Mouse (Mus musculus) layer of hippocampus, postnatal 10 days (tissue): ENCODE data around the gene Ndufs8. TPM values are rescaled to one million over a fixed set of nuclear protein-coding genes. Genes with fewer than 3 reads are reported as not detected.

ENCODE experiments used
- DNase-seq, 2 experiments: peaks; one replicate each; pipeline ENCODE4 v3.0.0; 2021; ENCODE audit warnings: low spot score in 2 of 2
- total RNA-seq, 2 experiments: library from RNA; stranded (reverse); gene quantifications; 2 replicates each; pipeline ENCODE4 v1.2.3; 2021

The Ndufs8 gene
- total RNA-seq, 2 experiments from 2014 or later = 134 to 139 TPM

GRCm38 (mm10) chr19:3871468-3871867 lies 41.1 kb downstream of the Ndufs8 start:
- no peak for DNase-seq

GRCm38 (mm10) chr19:3868290-3868689 lies 44.3 kb downstream of the Ndufs8 start:
- DNase-seq = no peak

- no peak for DNase-seq
Observed at GRCm38 (mm10) chr19:3864960-3865359, 47.6 kb downstream of the Ndufs8 start.

- DNase-seq = no peak
Observed at GRCm38 (mm10) chr19:3862713-3863112, 49.9 kb downstream of the Ndufs8 start.

Other genes with a start within 250 kb of the Ndufs8 start
- gene Lrp5, start 226.2 kb downstream of the Ndufs8 start, total RNA-seq = 10 to 100 TPM; 13.3 to 14.3 TPM
- gene 1810055G02Rik, start 204.5 kb downstream of the Ndufs8 start, total RNA-seq = 10 to 100 TPM; 25.4 to 39.3 TPM
- gene Kmt5b, start 145.4 kb downstream of the Ndufs8 start, total RNA-seq = 10 to 100 TPM; 72.9 to 76.9 TPM
- gene Chka, start 61.0 kb downstream of the Ndufs8 start, total RNA-seq = 100 to 1,000 TPM in 1 of 2 experiments, 10 to 100 TPM in 1; 98.1 to 104 TPM
- gene Tcirg1, start 5.6 kb downstream of the Ndufs8 start, total RNA-seq = 10 to 100 TPM; 19.1 to 26.0 TPM
- gene Aldh3b1, start 17.0 kb upstream of the Ndufs8 start, total RNA-seq = 1 to 10 TPM; 1.3 to 1.7 TPM
- 10 to 100 TPM; 13.9 to 20.7 TPM for gene Unc93b1, start 22.4 kb upstream of the Ndufs8 start, total RNA-seq
- not detected for gene Aldh3b3, start 45.9 kb upstream of the Ndufs8 start, total RNA-seq
- gene Aldh3b2, start 59.6 kb upstream of the Ndufs8 start, total RNA-seq = 1 to 10 TPM; 1.3 to 1.4 TPM
- gene Acy3, start 73.8 kb upstream of the Ndufs8 start, total RNA-seq = 1 to 10 TPM; 1.9 to 2.2 TPM
- not detected for gene Tbx10, start 80.0 kb upstream of the Ndufs8 start, total RNA-seq
- 1 to 10 TPM; 9.0 to 9.4 TPM for gene Nudt8, start 87.8 kb upstream of the Ndufs8 start, total RNA-seq
- 1 to 10 TPM; 1.7 TPM for gene Gm49405, start 87.9 kb upstream of the Ndufs8 start, total RNA-seq
- 1 to 10 TPM; 2.9 to 3.3 TPM for gene Doc2g, start 90.5 kb upstream of the Ndufs8 start, total RNA-seq
- gene Ndufv1, start 100.0 kb upstream of the Ndufs8 start, total RNA-seq = 100 to 1,000 TPM; 197 to 207 TPM
- gene Gstp1, start 125.2 kb upstream of the Ndufs8 start, total RNA-seq = 100 to 1,000 TPM; 263 to 285 TPM
- gene Gstp2, start 133.2 kb upstream of the Ndufs8 start, total RNA-seq = 10 to 100 TPM; 18.5 to 23.6 TPM
- gene Gstp3, start 146.8 kb upstream of the Ndufs8 start, total RNA-seq = not detected
- not detected for gene Cabp2, start 168.8 kb upstream of the Ndufs8 start, total RNA-seq
- 10 to 100 TPM; 21.5 to 23.6 TPM for gene Cdk2ap2, start 184.4 kb upstream of the Ndufs8 start, total RNA-seq
- 100 to 1,000 TPM; 178 to 201 TPM for gene Pitpnm1, start 187.2 kb upstream of the Ndufs8 start, total RNA-seq
- gene Aip, start 213.1 kb upstream of the Ndufs8 start, total RNA-seq = 10 to 100 TPM; 74.6 to 76.5 TPM
- not detected for gene Gpr152, start 227.0 kb upstream of the Ndufs8 start, total RNA-seq
- under 1 TPM in 1 of 2 experiments, not detected in 1; 0.30 TPM for gene Cabp4, start 231.3 kb upstream of the Ndufs8 start, total RNA-seq
- 10 to 100 TPM; 82.0 to 88.5 TPM for gene Coro1b, start 235.8 kb upstream of the Ndufs8 start, total RNA-seq
- 1 to 10 TPM; 1.3 to 2.5 TPM for gene Ptprcap, start 240.8 kb upstream of the Ndufs8 start, total RNA-seq